Mouse (Mus musculus): ENCODE measurements around the gene Crtc3.

Crtc3 gene

GRCm38 (mm10) chr7:80688556-80689220, at the start of gene Crtc3:
Gene Crtc3 (minus strand): TSS chr7:80688877.
- CTCF ChIA-PET, result no interaction called here

- CTCF ChIA-PET, result interaction anchor here (0.7 kb wide), 1 partner anchor 11 kb away, joined by 18 read pairs; no protein-coding TSS in a partner anchor
Measured at GRCm38 (mm10) chr7:80736199-80736598, 47.5 kb upstream of the Crtc3 start.

- CTCF ChIA-PET, result no interaction called here
Measured at GRCm38 (mm10) chr7:80732986-80733385, 44.3 kb upstream of the Crtc3 start.

GRCm38 (mm10) chr7:80729662-80730061, 41.0 kb upstream of the Crtc3 start:
- CTCF ChIA-PET, result interaction anchor here (0.7 kb wide), 1 partner anchor 120 kb away, joined by 4 read pairs; no protein-coding TSS in a partner anchor

GRCm38 (mm10) chr7:80721041-80721440, 32.4 kb upstream of the Crtc3 start:
- CTCF ChIA-PET, result no interaction called here

GRCm38 (mm10) chr7:80719582-80719981, 30.9 kb upstream of the Crtc3 start:
- CTCF ChIA-PET, result interaction anchor here (0.7 kb wide), 1 partner anchor 28 kb away, joined by 3 read pairs; no protein-coding TSS in a partner anchor

GRCm38 (mm10) chr7:80719038-80719437, 30.4 kb upstream of the Crtc3 start:
- CTCF ChIA-PET, result no interaction called here

- CTCF ChIA-PET, result interaction anchor here (0.5 kb wide), 1 partner anchor 132 kb away, joined by 5 read pairs; no protein-coding TSS in a partner anchor
Measured at GRCm38 (mm10) chr7:80718471-80718870, 29.8 kb upstream of the Crtc3 start.

GRCm38 (mm10) chr7:80716758-80717157, 28.1 kb upstream of the Crtc3 start:
- CTCF ChIA-PET, result interaction anchor here (0.7 kb wide), 1 partner anchor 605 kb away, joined by 4 read pairs; no protein-coding TSS in a partner anchor

GRCm38 (mm10) chr7:80715306-80715705, 26.6 kb upstream of the Crtc3 start:
- CTCF ChIA-PET, result interaction anchor here (0.6 kb wide), 1 partner anchor 232 kb away, joined by 5 read pairs; the partner anchor contains the start of gene Sec11a

- CTCF ChIA-PET, result no interaction called here
Measured at GRCm38 (mm10) chr7:80711496-80711895, 22.8 kb upstream of the Crtc3 start.

- CTCF ChIA-PET, result no interaction called here
Measured at GRCm38 (mm10) chr7:80710333-80710732, 21.7 kb upstream of the Crtc3 start.

GRCm38 (mm10) chr7:80704066-80704465, 15.4 kb upstream of the Crtc3 start:
- CTCF ChIA-PET, result no interaction called here

- CTCF ChIA-PET, result no interaction called here
Measured at GRCm38 (mm10) chr7:80702510-80702909, 13.8 kb upstream of the Crtc3 start.

- CTCF ChIA-PET, result no interaction called here
Measured at GRCm38 (mm10) chr7:80699709-80700108, 11.0 kb upstream of the Crtc3 start.

GRCm38 (mm10) chr7:80698940-80699339, 10.3 kb upstream of the Crtc3 start:
- CTCF ChIA-PET, result no interaction called here

- CTCF ChIA-PET, result interaction anchor here (0.6 kb wide), 1 partner anchor 627 kb away, joined by 6 read pairs; no protein-coding TSS in a partner anchor
Measured at GRCm38 (mm10) chr7:80697859-80698258, 9.2 kb upstream of the Crtc3 start.

GRCm38 (mm10) chr7:80696903-80697302, 8.2 kb upstream of the Crtc3 start:
- CTCF ChIA-PET, result interaction anchor here (0.7 kb wide), 1 partner anchor 190 kb away, joined by 10 read pairs; no protein-coding TSS in a partner anchor

- CTCF ChIA-PET, result interaction anchor here (0.7 kb wide), 1 partner anchor 190 kb away, joined by 10 read pairs; no protein-coding TSS in a partner anchor
Measured at GRCm38 (mm10) chr7:80696334-80696733, 7.7 kb upstream of the Crtc3 start.

GRCm38 (mm10) chr7:80692472-80692871, 3.8 kb upstream of the Crtc3 start:
- CTCF ChIA-PET, result no interaction called here

- CTCF ChIA-PET, result no interaction called here
Measured at GRCm38 (mm10) chr7:80691131-80691530, 2.5 kb upstream of the Crtc3 start.

- CTCF ChIA-PET, result no interaction called here
Measured at GRCm38 (mm10) chr7:80689221-80689591, 529 bp upstream of the Crtc3 start.

- CTCF ChIA-PET, result no interaction called here
Measured at GRCm38 (mm10) chr7:80687721-80688555, 739 bp downstream of the Crtc3 start.

Measured in spleen, embryonic (tissue).